Mouse (Mus musculus) heart, adult 2 months (tissue): ENCODE data around the gene Csmd2.

Source experiments
- CTCF ChIP-seq: fragments of 200-600 bp; IDR thresholded peaks from 2 replicates; pipeline ENCODE4 v1.8.1; 2022; ENCODE audit warnings: antibody characterized with exemption, mild to moderate bottlenecking, moderate library complexity
- EP300 ChIP-seq: fragments of 200-500 bp; IDR thresholded peaks from 2 replicates; pipeline ENCODE4 v1.6.1; 2011; ENCODE audit warnings: low read depth, low read length, control low read depth; ENCODE audit not compliant: insufficient read depth
- POLR2A ChIP-seq: fragments of 200-500 bp; IDR thresholded peaks from 2 replicates; pipeline ENCODE4 v1.6.1; 2011; ENCODE audit warnings: mild to moderate bottlenecking, low read depth, low read length, control low read depth; ENCODE audit not compliant: insufficient read depth

- TF ChIP-seq CTCF = no peak
- TF ChIP-seq POLR2A = no peak
- TF ChIP-seq EP300 = no peak
Observed at GRCm38 (mm10) chr4:128442791-128443190, 455.1 kb downstream of the Csmd2 start.
